In the genomic region with DNA sequence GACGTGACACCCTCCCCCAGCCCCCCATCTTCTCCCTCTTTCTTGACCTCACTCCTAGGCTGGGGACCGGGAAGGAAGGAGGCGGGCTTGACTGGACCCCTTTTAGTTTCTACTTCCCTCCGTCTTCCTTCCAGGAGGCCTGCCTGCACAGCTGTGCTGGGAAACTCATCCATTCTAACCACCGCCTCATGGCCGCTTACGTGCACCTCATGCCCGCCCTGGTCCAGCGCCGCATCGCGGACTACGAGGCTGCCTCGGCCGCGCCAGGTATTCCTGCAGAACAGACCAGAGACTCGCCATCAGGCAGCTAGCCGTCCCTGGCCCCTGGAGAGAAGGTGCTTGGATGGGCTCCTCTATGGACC, we compare ENCODE assay signal across 8 mouse cellular contexts. TPM values are rescaled to one million over a fixed set of nuclear protein-coding genes. Genes with fewer than 3 reads are reported as not detected.
DNase-seq lines count a peak whose midpoint lies in the region; ATAC-seq and TF ChIP-seq lines count a peak whose summit lies in the region.

No protein-coding gene starts in this region.

- ATAC-seq in heart, embryonic 15.5 days (replicated peaks; ENCODE audit: insufficient number of reproducible peaks, insufficient read depth, low FRiP score, low read depth) = no peak; the same call in 1 of the 2 replicates
- ATAC-seq in limb, embryonic 13.5 days (ENCODE audit: low FRiP score, low read depth) = peak; percentile 17; the same call in 1 of the 2 replicates
- ATAC-seq in neural tube, embryonic 11.5 days (ENCODE audit: insufficient read depth, low FRiP score, low TSS enrichment) = no peak; the same call in 1 of the 2 replicates

- TF ChIP-seq CTCF in lung, adult 2 months (IDR thresholded peaks at IDR 0.05; ENCODE audit: insufficient read depth, low read length) = no peak

- peak; percentile 35 for DNase-seq in lung, adult 2 months
- no peak for DNase-seq in lung, adult 18-20 months
- no peak for DNase-seq in neural tube, embryonic 11.5 days (ENCODE audit: low spot score)
- DNase-seq in right cerebral cortex, postnatal 36 days (ENCODE audit: low spot score in 2 of 2) = no peak
- no peak for DNase-seq in right cerebral cortex, adult 2 months (ENCODE audit: low spot score in 2 of 2)

- H3K4me2 ChIP-seq in heart, embryonic 15.5 days = peak overlapping the region; percentile 88
- peak overlapping the region; percentile 94 for H3K4me2 ChIP-seq in limb, embryonic 13.5 days (replicated peaks)
- peak overlapping the region; percentile 77 for H3K4me2 ChIP-seq in neural tube, embryonic 11.5 days (ENCODE audit: low read depth)

- H3K27me3 ChIP-seq in heart, embryonic 15.5 days = no peaks in the 10 kb centered on the region
- no peaks in the 10 kb centered on the region for H3K27me3 ChIP-seq in limb, embryonic 13.5 days
- no peaks in the 10 kb centered on the region for H3K27me3 ChIP-seq in neural tube, embryonic 11.5 days (ENCODE audit: control insufficient read depth, insufficient read depth, low read length)

- no peak for TF ChIP-seq POLR2A in lung, adult 2 months (IDR thresholded peaks at IDR 0.05; ENCODE audit: borderline replicate concordance, extremely low read depth, low read depth, low read length)

- peak overlapping the region; percentile 92 for H3K27ac ChIP-seq in brown adipose tissue, adult 24 weeks (replicated peaks; ENCODE audit: low read depth, low read length)
- peak overlapping the region; percentile 91 for H3K27ac ChIP-seq in heart, embryonic 15.5 days
- peak overlapping the region; percentile 82 for H3K27ac ChIP-seq in limb, embryonic 13.5 days
- peak overlapping the region; percentile 62 for H3K27ac ChIP-seq in neural tube, embryonic 11.5 days (ENCODE audit: low read depth, low read length)

- peak overlapping the region; percentile 91 for H3K4me3 ChIP-seq in lung, adult 2 months (replicated peaks; ENCODE audit: extremely low read depth, low read depth, low read length)
- H3K4me3 ChIP-seq in brown adipose tissue, adult 24 weeks (ENCODE audit: insufficient read depth, low read depth, low read length) = peak overlapping the region; percentile 88
- peak overlapping the region; percentile 71 for H3K4me3 ChIP-seq in heart, embryonic 15.5 days
- peak overlapping the region; percentile 79 for H3K4me3 ChIP-seq in limb, embryonic 13.5 days
- peak overlapping the region; percentile 75 for H3K4me3 ChIP-seq in neural tube, embryonic 11.5 days (ENCODE audit: low read depth, low read length)

- peaks cover 7% of the 10 kb centered on the region for H3K4me1 ChIP-seq in lung, adult 2 months (ENCODE audit: control insufficient read depth, insufficient read depth, low read length)
- H3K4me1 ChIP-seq in brown adipose tissue, adult 24 weeks (ENCODE audit: control insufficient read depth, insufficient read depth, insufficient read length, low read length) = peaks cover 5% of the 10 kb centered on the region
- peaks cover 30% of the 10 kb centered on the region for H3K4me1 ChIP-seq in heart, embryonic 15.5 days (replicated peaks)
- H3K4me1 ChIP-seq in limb, embryonic 13.5 days = peaks cover 25% of the 10 kb centered on the region
- H3K4me1 ChIP-seq in neural tube, embryonic 11.5 days (ENCODE audit: control insufficient read depth, insufficient read depth, low read length) = peaks cover 11% of the 10 kb centered on the region

- peaks cover 30% of the 10 kb centered on the region for H3K36me3 ChIP-seq in heart, embryonic 15.5 days
- H3K36me3 ChIP-seq in limb, embryonic 13.5 days = peaks cover 49% of the 10 kb centered on the region
- peaks cover 2% of the 10 kb centered on the region; the same call in 1 of the 2 replicates for H3K36me3 ChIP-seq in neural tube, embryonic 11.5 days (ENCODE audit: control insufficient read depth, insufficient read depth, low read length)

- H3K9ac ChIP-seq in heart, embryonic 15.5 days = peak overlapping the region; percentile 78
- peak overlapping the region; percentile 93 for H3K9ac ChIP-seq in limb, embryonic 13.5 days
- H3K9ac ChIP-seq in neural tube, embryonic 11.5 days (ENCODE audit: low read length) = peak overlapping the region; percentile 72

- WGBS in lung, adult 2 months = under 1% methylated on average over 18 of the region's 18 CpGs
- under 1% methylated on average over 17 of the region's 18 CpGs for WGBS in heart, embryonic 15.5 days
- WGBS in limb, embryonic 13.5 days = 0% methylated on average over 18 of the region's 18 CpGs
- whole genome bisulfite sequencing in neural tube, embryonic 11.5 days = under 1% methylated on average over 18 of the region's 18 CpGs

- no peaks in the 10 kb centered on the region for H3K9me3 ChIP-seq in heart, embryonic 15.5 days (replicated peaks)
- no peaks in the 10 kb centered on the region for H3K9me3 ChIP-seq in limb, embryonic 13.5 days
- no peaks in the 10 kb centered on the region for H3K9me3 ChIP-seq in neural tube, embryonic 11.5 days (ENCODE audit: control insufficient read depth, low read length)

RNA-seq across cellular contexts. Expression of a gene that starts 0.5 kb away (rescaled TPM):
- 243 and 295 TPM in 2 replicates for polyA plus RNA-seq in lung, adult 2 months (2012; rRNA removed)
- polyA plus RNA-seq in brown adipose tissue, adult 24 weeks (2012; ENCODE audit: insufficient read depth, insufficient read length, missing spikeins) = 3.1 and 6.7 TPM in 2 replicates
- 24.0 and 39.7 TPM in 2 replicates for polyA plus RNA-seq in heart, embryonic 15.5 days (2015; fragmentation: Nextera tagmentation; extraction: Ambion mirVana)
- polyA plus RNA-seq in limb, embryonic 13.5 days (2015; fragmentation: Nextera tagmentation; extraction: Ambion mirVana) = 23.7 and 28.5 TPM in 2 replicates
- polyA plus RNA-seq in neural tube, embryonic 11.5 days (2014; fragmentation: Nextera tagmentation; extraction: Ambion mirVana) = 5.6 and 18.3 TPM in 2 replicates

RNA-seq across cellular contexts. Expression of a gene that starts 0.7 kb away (rescaled TPM):
- 63.9 and 71.2 TPM in 2 replicates for polyA plus RNA-seq in lung, adult 2 months (2012; rRNA removed)
- 25.8 and 26.9 TPM in 2 replicates for polyA plus RNA-seq in brown adipose tissue, adult 24 weeks (2012; ENCODE audit: insufficient read depth, insufficient read length, missing spikeins)
- polyA plus RNA-seq in heart, embryonic 15.5 days (2015; fragmentation: Nextera tagmentation; extraction: Ambion mirVana) = 42.6 and 50.8 TPM in 2 replicates
- 82.4 and 97.0 TPM in 2 replicates for polyA plus RNA-seq in limb, embryonic 13.5 days (2015; fragmentation: Nextera tagmentation; extraction: Ambion mirVana)
- 75.7 and 82.7 TPM in 2 replicates for polyA plus RNA-seq in neural tube, embryonic 11.5 days (2014; fragmentation: Nextera tagmentation; extraction: Ambion mirVana)

RNA-seq across cellular contexts. Expression of a gene that starts 1.0 kb away (rescaled TPM):
- 95.7 and 110 TPM in 2 replicates for polyA plus RNA-seq in lung, adult 2 months (2012; rRNA removed)
- polyA plus RNA-seq in brown adipose tissue, adult 24 weeks (2012; ENCODE audit: insufficient read depth, insufficient read length, missing spikeins) = 161 and 175 TPM in 2 replicates
- 138 and 156 TPM in 2 replicates for polyA plus RNA-seq in heart, embryonic 15.5 days (2015; fragmentation: Nextera tagmentation; extraction: Ambion mirVana)
- 182 and 195 TPM in 2 replicates for polyA plus RNA-seq in limb, embryonic 13.5 days (2015; fragmentation: Nextera tagmentation; extraction: Ambion mirVana)
- 151 and 157 TPM in 2 replicates for polyA plus RNA-seq in neural tube, embryonic 11.5 days (2014; fragmentation: Nextera tagmentation; extraction: Ambion mirVana)

RNA-seq across cellular contexts. Expression of a gene that starts 7.5 kb away (rescaled TPM):
- polyA plus RNA-seq in lung, adult 2 months (2012; rRNA removed) = 163 TPM in 2 replicates
- 11.1 and 15.2 TPM in 2 replicates for polyA plus RNA-seq in brown adipose tissue, adult 24 weeks (2012; ENCODE audit: insufficient read depth, insufficient read length, missing spikeins)
- polyA plus RNA-seq in heart, embryonic 15.5 days (2015; fragmentation: Nextera tagmentation; extraction: Ambion mirVana) = 26.5 and 36.0 TPM in 2 replicates
- polyA plus RNA-seq in limb, embryonic 13.5 days (2015; fragmentation: Nextera tagmentation; extraction: Ambion mirVana) = 36.9 and 38.0 TPM in 2 replicates
- polyA plus RNA-seq in neural tube, embryonic 11.5 days (2014; fragmentation: Nextera tagmentation; extraction: Ambion mirVana) = 35.7 and 36.9 TPM in 2 replicates

RNA-seq across cellular contexts. Expression of a gene that starts 9.8 kb away (rescaled TPM):
- polyA plus RNA-seq in lung, adult 2 months (2012; rRNA removed) = 1.8 and 2.4 TPM in 2 replicates
- 1.6 and 1.9 TPM in 2 replicates for polyA plus RNA-seq in brown adipose tissue, adult 24 weeks (2012; ENCODE audit: insufficient read depth, insufficient read length, missing spikeins)
- 0.72 and 0.91 TPM in 2 replicates for polyA plus RNA-seq in heart, embryonic 15.5 days (2015; fragmentation: Nextera tagmentation; extraction: Ambion mirVana)
- 1.7 and 1.9 TPM in 2 replicates for polyA plus RNA-seq in limb, embryonic 13.5 days (2015; fragmentation: Nextera tagmentation; extraction: Ambion mirVana)
- 0.50 and 2.0 TPM in 2 replicates for polyA plus RNA-seq in neural tube, embryonic 11.5 days (2014; fragmentation: Nextera tagmentation; extraction: Ambion mirVana)
